Mouse (Mus musculus) spleen, adult 2 months (tissue): Measurements from ENCODE around the gene Tiam1.

Experiments
- CTCF ChIP-seq: fragments of 200-500 bp; IDR thresholded peaks from 2 replicates; pipeline ENCODE4 v1.5.1; 2011; ENCODE audit warnings: mild to moderate bottlenecking, inconsistent platforms; ENCODE audit not compliant: insufficient read depth, insufficient read length, insufficient replicate concordance; ENCODE audit errors: extremely low read depth
- POLR2A ChIP-seq: fragments of 200-500 bp; IDR thresholded peaks from 2 replicates; pipeline ENCODE4 v1.6.1; 2011; ENCODE audit warnings: low read depth, low read length, inconsistent platforms

DNA sequence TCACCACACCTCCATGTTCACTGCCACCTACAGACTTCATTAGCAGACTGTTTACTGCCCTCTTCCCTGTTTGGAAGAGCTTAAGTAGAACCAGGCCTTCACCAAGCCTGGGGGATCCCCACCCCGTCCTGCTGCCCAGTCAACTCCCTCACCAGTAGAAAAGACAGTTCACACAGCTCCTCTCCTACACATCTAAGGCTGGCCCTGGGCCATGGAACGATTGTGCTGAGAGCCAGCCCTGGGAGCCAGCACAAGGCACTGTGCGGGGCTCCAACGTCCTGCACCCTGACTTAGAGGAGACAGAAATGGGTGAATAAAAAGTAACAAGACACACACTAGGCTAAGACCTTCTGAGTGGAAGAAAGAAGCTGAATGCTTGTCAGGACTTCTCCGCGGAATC, 20.5 kb downstream of the Tiam1 start:
- TF ChIP-seq POLR2A (no peak), CTCF (no peak)
